Mouse (Mus musculus) 416B (cell line): Measurements from ENCODE around the gene 9430038I01Rik.

Experiments
- DNase-seq: peaks from one replicate; pipeline ENCODE4 v3.0.0; 2011; ENCODE audit warnings: low read depth

Gene 9430038I01Rik

GRCm38 (mm10) chr7:137365056-137365455 lies 45.5 kb downstream of the 9430038I01Rik start:
- DNase-seq = no peak

- no peak for DNase-seq
Observed at GRCm38 (mm10) chr7:137364571-137364970, 46.0 kb downstream of the 9430038I01Rik start.

- no peak for DNase-seq
Observed at GRCm38 (mm10) chr7:137346860-137347259, 63.7 kb downstream of the 9430038I01Rik start.

GRCm38 (mm10) chr7:137346068-137346467 lies 64.5 kb downstream of the 9430038I01Rik start:
- no peak for DNase-seq

- no peak for DNase-seq
Observed at GRCm38 (mm10) chr7:137333951-137334350, 76.6 kb downstream of the 9430038I01Rik start.
